Mouse (Mus musculus) heart, embryonic 14.5 days (tissue): ENCODE data around the gene Kcns1. TPM values are rescaled to one million over a fixed set of nuclear protein-coding genes. Genes with fewer than 3 reads are reported as not detected.
"Not testable (repeated sequence)": the region's sequence is repeated elsewhere in the genome, so short reads cannot be mapped to it uniquely, and the experiment has no call there.

ENCODE experiments used
- ATAC-seq: fragments of 200-750 bp; cut with Nextera tagmentation; 2 replicates; pipeline ENCODE4 v1.8.0; 2017; ENCODE audit warnings: low read depth, moderate TSS enrichment; ENCODE audit not compliant: insufficient number of reproducible peaks, insufficient read depth, low FRiP score
- H3K27ac ChIP-seq, 2 experiments: fragments of 200-500 bp in 1 of 2; fragments of 300-500 bp in 1 of 2; sonication (generic) in 1 of 2; replicated peaks in 1 of 2; 2 replicates each; pipeline ENCODE4 v1.5.1; 2012 to 2014; ENCODE audit warnings: low read depth in 2 of 2, low read length in 2 of 2, control low read depth in 1 of 2, mild to moderate bottlenecking in 1 of 2, mixed read lengths in 1 of 2; ENCODE audit not compliant: control insufficient read depth in 1 of 2, insufficient read depth in 1 of 2
- H3K27me3 ChIP-seq: fragments of 300-500 bp; sonication (generic); 2 replicates; pipeline ENCODE4 v1.6.1; 2014; ENCODE audit warnings: mild to moderate bottlenecking, low read length, control low read depth; ENCODE audit not compliant: control insufficient read depth, insufficient read depth
- H3K36me3 ChIP-seq: fragments of 300-500 bp; sonication (generic); 2 replicates; pipeline ENCODE4 v1.6.1; 2014; ENCODE audit warnings: mild to moderate bottlenecking, control low read depth, low read length, mixed read lengths; ENCODE audit not compliant: control insufficient read depth, insufficient read depth
- H3K4me1 ChIP-seq, 2 experiments: fragments of 200-500 bp in 1 of 2; fragments of 300-500 bp in 1 of 2; sonication (generic) in 1 of 2; 2 replicates each; pipeline ENCODE4 v1.6.1; 2012 to 2014; ENCODE audit warnings: low read length in 2 of 2, control low read depth in 1 of 2, mixed read lengths in 1 of 2; ENCODE audit not compliant: control insufficient read depth in 2 of 2, insufficient read depth in 2 of 2
- H3K4me2 ChIP-seq: fragments of 300-500 bp; sonication (generic); 2 replicates; pipeline ENCODE4 v1.6.1; 2014; ENCODE audit warnings: mild to moderate bottlenecking, low read length
- H3K4me3 ChIP-seq, 2 experiments: fragments of 200-500 bp in 1 of 2; fragments of 300-500 bp in 1 of 2; sonication (generic) in 1 of 2; 2 replicates each; pipeline ENCODE4 v1.5.1; 2012 to 2014; ENCODE audit warnings: low read length in 2 of 2, mild to moderate bottlenecking in 2 of 2, control low read depth in 1 of 2, low read depth in 1 of 2, moderate library complexity in 1 of 2; ENCODE audit not compliant: control insufficient read depth in 1 of 2, insufficient read depth in 1 of 2
- H3K9ac ChIP-seq: fragments of 300-500 bp; sonication (generic); 2 replicates; pipeline ENCODE4 v1.6.1; 2014; ENCODE audit warnings: mild to moderate bottlenecking, low read length
- H3K9me3 ChIP-seq: fragments of 300-500 bp; sonication (generic); 2 replicates; pipeline ENCODE4 v1.6.1; 2016; ENCODE audit warnings: low read length, control low read depth; ENCODE audit not compliant: control insufficient read depth
- WGBS: fragments of 180-500 bp; shearing (Covaris S2); extraction: QIAGEN DNeasy Blood & Tissue Kit; methylation state at CpG from one replicate; pipeline ENCODE4 v1.1.7; 2014; 5-methylcytosine and 5-hydroxymethylcytosine counted together
- polyA plus RNA-seq: library from polyadenylated mRNA; unstranded; fragments of >200 nt; fragmentation: Nextera tagmentation; extraction: Ambion mirVana; gene quantifications from 2 replicates; pipeline ENCODE4 v1.2.1, GENCODE M21; 2014

Kcns1 gene
- polyA plus RNA-seq, result 0.22 and 0.28 TPM in 2 replicates

DNA sequence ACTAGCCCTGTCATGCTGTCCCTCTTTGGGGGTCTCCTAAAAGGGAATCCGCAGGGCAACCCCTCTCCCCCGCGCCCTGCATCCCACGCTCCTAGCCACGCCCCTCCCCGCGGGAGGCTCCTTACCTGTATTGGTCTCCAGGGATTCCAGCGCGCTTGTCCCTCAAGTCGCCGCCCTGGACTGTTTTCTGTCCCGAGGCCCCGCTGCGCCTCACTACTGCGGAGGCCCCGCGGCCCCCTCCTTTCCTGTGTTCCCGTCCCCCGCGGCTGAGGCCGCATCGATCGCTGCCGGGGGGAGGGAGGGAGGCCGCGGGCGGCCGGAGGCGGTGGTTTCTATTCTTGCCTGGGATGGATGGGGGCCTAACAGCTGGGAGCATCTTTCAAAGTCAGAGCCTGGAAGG is at the start of gene Kcns1:
Kcns1 (minus strand) TSS at position 212 of the 400 bp plus-strand sequence.
- 0 out of 2 replicates have a peak, but pooled peaks cover 3% of the 10 kb centered on the region for H3K9me3 ChIP-seq
- peaks cover 64% of the 10 kb centered on the region for H3K27me3 ChIP-seq
- H3K36me3 ChIP-seq, result no peaks in the 10 kb centered on the region
- H3K27ac ChIP-seq, result no peak within 1 kb of the TSS
- H3K4me1 ChIP-seq, result peaks cover 15 to 34% of the 10 kb centered on the region in 2 experiments; a peak in 3 of 4 replicates
- 2% methylated on average over 29 of the region's 29 CpGs for WGBS
- H3K9ac ChIP-seq, result peak within 1 kb of the TSS; percentile 10; the same call in 1 of the 2 replicates
- peak within 1 kb of the TSS; percentile 63 for H3K4me2 ChIP-seq
- ATAC-seq, result no peak
- H3K4me3 ChIP-seq, result peak within 1 kb of the TSS; percentile 28 to 34

DNA sequence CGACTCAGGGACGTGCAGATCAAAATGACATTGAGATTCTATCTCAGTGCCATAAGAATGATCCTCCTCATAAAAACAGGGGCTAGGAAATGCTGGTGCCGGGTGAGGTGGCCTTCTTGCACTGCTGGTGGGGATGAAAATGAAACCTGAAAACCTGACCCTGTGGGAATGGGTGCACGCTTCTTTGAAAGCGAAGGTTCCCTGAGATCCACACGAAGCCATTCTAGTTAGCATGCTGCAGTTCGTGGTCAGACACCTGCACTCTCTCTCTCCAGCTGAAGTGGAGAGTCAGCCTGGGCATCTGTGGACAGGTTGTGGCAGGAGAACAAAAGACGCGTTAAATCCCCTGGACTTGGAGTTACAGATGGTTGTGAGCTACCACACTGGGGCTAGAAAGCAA is 48.4 kb upstream of the Kcns1 start:
- H3K9ac ChIP-seq, result no peak overlapping the region
- no peaks in the 10 kb centered on the region for H3K36me3 ChIP-seq
- ATAC-seq, result no peak
- WGBS, result 83% methylated on average over 9 of the region's 9 CpGs
- no peaks in the 10 kb centered on the region for H3K4me1 ChIP-seq
- no peak overlapping the region for H3K4me2 ChIP-seq
- no peaks in the 10 kb centered on the region for H3K9me3 ChIP-seq
- no peak overlapping the region for H3K27ac ChIP-seq
- H3K4me3 ChIP-seq, result no peak overlapping the region
- no peaks in the 10 kb centered on the region for H3K27me3 ChIP-seq

DNA sequence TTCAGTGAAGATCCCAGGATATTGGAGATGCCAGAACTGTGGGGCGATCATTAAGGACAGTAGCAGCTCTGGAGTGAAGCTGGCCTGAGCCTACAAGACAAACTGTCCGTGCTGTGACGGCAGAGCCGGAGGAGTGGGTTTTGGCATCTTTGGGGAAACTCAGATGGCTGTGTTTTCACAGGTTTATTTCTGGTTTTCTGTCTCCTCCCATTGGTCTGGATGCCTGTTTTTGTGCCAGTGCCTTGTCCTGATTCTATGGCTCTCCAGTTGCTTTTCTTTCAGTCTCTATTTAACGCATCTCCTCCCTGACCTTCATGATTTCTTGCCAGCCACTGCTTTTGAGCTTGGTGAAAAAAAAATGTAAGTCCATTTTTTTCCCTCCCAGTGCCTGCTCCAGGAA is 41.8 kb upstream of the Kcns1 start:
- Histone ChIP-seq H3K9ac (no peak overlapping the region), H3K4me3 (no peak overlapping the region), H3K4me1 (no peaks in the 10 kb centered on the region), H3K27me3 (no peaks in the 10 kb centered on the region), H3K27ac (no peak overlapping the region), H3K36me3 (no peaks in the 10 kb centered on the region), H3K4me2 (no peak overlapping the region), H3K9me3 (no peaks in the 10 kb centered on the region)
- no peak for ATAC-seq
- 80% methylated on average over 5 of the region's 5 CpGs for WGBS

DNA sequence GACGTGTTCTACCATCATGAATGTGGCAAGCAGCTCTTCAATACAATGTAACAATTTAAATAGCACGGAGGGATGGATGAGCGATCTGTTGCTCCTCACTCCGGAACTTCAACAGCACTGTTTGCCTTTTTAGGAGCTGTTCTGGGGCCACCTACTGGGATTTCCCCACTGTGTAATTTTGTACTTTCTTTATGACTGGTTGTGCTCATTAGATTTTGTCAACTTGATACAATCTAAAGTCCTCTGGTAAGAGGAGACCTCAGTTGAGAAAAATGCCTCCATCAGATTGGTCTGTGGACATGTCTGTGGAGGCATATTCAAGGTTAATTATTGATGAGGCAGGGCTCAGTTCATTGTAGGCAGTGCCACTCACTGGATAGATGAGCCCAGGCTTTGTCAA is 40.0 kb upstream of the Kcns1 start:
- Histone ChIP-seq H3K27ac (no peak overlapping the region), H3K27me3 (no peaks in the 10 kb centered on the region), H3K9me3 (no peaks in the 10 kb centered on the region), H3K36me3 (no peaks in the 10 kb centered on the region), H3K9ac (no peak overlapping the region), H3K4me1 (no peaks in the 10 kb centered on the region), H3K4me2 (no peak overlapping the region), H3K4me3 (no peak overlapping the region)
- ATAC-seq, result no peak
- 86% methylated on average over 4 of the region's 4 CpGs for WGBS

DNA sequence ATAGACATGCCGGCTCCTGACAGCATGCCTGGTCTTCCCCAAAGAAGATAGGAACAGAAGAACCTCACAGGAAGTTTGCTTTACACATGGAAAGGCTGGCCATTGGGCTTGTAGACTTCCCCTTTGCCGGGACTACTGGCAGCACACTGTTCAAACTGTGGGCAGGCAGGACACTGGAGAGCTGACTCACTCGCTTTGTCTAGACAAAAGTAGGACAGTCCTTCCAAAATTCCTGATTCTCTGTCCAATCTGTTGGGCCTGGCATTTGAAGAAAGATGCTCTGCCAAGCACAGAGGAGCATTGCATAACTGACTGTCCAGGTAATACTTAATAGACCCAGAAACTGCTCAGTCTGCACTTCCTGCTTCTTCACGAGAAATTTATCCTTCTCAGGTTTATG is 35.8 kb upstream of the Kcns1 start:
- no peaks in the 10 kb centered on the region for H3K4me1 ChIP-seq
- no peak overlapping the region for H3K27ac ChIP-seq
- no peaks in the 10 kb centered on the region for H3K36me3 ChIP-seq
- H3K4me2 ChIP-seq, result no peak overlapping the region
- H3K4me3 ChIP-seq, result no peak overlapping the region
- H3K9ac ChIP-seq, result no peak overlapping the region
- H3K9me3 ChIP-seq, result no peaks in the 10 kb centered on the region
- 58% methylated on average over 4 of the region's 4 CpGs for WGBS
- no peaks in the 10 kb centered on the region for H3K27me3 ChIP-seq
- ATAC-seq, result no peak

DNA sequence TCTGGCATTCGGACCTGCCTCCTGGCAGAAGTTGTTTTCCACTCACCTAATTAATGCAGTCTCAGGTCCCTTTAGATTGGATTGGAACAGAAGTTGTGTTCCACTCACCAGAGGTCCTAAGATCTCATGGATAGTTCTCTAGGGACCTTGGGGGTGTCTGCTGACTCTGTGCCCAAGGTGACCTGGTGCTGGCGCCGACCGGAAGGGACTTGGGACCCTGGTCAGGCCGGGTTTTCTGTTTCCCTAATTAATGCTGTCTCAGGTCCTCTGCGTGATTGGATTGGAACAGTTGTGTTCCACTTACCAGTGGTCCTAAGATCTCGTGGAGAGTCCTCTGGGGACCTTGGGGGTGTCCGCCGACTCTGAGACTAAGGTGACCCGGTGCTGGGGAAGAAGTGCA is 35.1 kb upstream of the Kcns1 start:
- not testable (repeated sequence) for H3K36me3 ChIP-seq, H3K4me2 ChIP-seq, H3K27ac ChIP-seq, H3K9ac ChIP-seq, ATAC-seq, H3K4me3 ChIP-seq, H3K4me1 ChIP-seq, H3K27me3 ChIP-seq, H3K9me3 ChIP-seq
- WGBS, result 86% methylated on average over 10 of the region's 10 CpGs

DNA sequence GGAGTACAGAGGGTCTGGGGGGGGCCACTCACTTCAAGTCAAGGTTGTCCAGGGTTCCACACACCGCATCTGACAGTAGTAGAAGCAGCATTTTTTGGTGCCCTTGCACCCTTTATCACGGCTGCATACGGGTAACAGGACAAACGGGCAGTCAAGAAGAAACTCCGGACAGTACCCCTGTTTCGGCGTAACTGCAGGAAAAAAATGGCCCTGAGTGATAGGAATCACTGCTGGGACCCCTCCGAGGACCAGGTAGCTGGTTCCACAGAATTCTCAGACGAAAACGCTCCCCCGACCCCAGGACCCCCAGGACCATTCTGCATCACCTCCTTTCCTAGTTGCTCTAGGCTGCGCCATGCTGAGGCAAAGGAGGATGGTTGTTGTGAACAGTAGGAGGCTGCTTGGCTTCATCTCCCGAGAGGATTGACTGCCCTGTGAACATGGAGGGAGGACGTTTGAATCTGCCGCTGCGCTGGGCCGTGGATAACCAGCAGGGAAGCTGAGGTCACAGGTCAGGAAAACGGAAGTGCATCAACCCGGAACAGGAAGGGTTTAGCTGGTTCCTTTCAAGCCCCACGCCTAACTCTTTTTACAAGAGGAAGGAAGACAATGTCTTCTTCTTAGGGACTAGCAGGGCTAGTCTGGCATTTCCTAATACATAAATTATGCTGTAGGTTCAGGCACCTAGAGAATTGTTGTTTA is 28.9 kb upstream of the Kcns1 start, which contains the start of gene Wfdc15a:
Wfdc15a (minus strand) TSS at position 505 of the 702 bp plus-strand sequence.
- H3K4me2 ChIP-seq, result no peak within 1 kb of the TSS
- H3K4me3 ChIP-seq, result no peak within 1 kb of the TSS
- H3K4me1 ChIP-seq, result no peaks in the 10 kb centered on the region
- no peaks in the 10 kb centered on the region for H3K9me3 ChIP-seq
- no peak for ATAC-seq
- 75% methylated on average over 20 of the region's 20 CpGs for WGBS
- H3K36me3 ChIP-seq, result no peaks in the 10 kb centered on the region
- H3K27ac ChIP-seq, result no peak within 1 kb of the TSS
- no peaks in the 10 kb centered on the region for H3K27me3 ChIP-seq
- no peak within 1 kb of the TSS for H3K9ac ChIP-seq

DNA sequence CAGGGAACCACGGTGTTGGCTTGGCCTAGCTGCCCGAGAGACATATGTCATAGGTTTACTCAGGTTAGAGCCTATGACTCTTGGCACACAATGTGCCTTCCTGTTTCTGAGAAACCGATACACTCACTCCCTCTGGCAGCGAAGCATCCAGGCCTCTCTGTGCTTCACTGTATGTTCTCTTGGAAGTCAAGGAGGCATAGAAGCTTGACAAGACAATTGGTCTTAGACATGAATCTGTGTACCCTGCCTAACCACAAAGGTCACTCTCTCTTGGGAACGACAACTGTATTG is 25.7 kb upstream of the Kcns1 start:
- WGBS, result 86% methylated on average over 5 of the region's 5 CpGs
- H3K9me3 ChIP-seq, result no peaks in the 10 kb centered on the region
- no peaks in the 10 kb centered on the region for H3K4me1 ChIP-seq
- no peak overlapping the region for H3K4me3 ChIP-seq
- H3K9ac ChIP-seq, result no peak overlapping the region
- no peak overlapping the region for H3K27ac ChIP-seq
- no peak for ATAC-seq
- H3K27me3 ChIP-seq, result no peaks in the 10 kb centered on the region
- no peaks in the 10 kb centered on the region for H3K36me3 ChIP-seq
- no peak overlapping the region for H3K4me2 ChIP-seq
